Mouse (Mus musculus): Measurements from ENCODE around the gene Zcchc4. TPM values are rescaled to one million over a fixed set of nuclear protein-coding genes. Genes with fewer than 3 reads are reported as not detected.

The Zcchc4 gene
- polyA plus RNA-seq (2015; fragmentation: Nextera tagmentation; extraction: Ambion mirVana), result 10.6 and 11.1 TPM in 2 replicates

DNA sequence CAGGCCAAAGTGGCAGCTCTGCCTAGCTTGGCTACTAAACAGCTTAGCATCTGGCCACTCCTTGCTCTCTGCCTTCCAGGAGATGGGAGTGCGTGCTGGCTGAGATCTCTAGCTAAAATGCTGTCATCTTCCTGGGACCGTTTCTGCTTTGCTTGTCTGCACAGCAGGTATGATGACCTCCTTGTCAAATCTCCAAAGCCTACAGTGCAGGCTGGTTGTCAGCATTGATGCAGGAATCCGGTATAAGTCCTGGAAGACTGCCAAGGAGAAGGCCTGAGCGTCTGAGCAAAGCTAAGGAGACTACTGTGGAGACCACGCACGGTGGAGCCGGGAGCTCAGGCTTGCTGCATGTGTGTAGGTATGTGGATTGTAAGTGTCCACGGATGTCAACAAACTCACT is at the start of gene Zcchc4:
TSS of gene Zcchc4 (plus strand) at position 173 of the 400 bp plus-strand sequence.
- Histone ChIP-seq H3K4me1 (ENCODE audit: control insufficient read depth, insufficient read depth, low read depth, low read length) (no peaks in the 10 kb centered on the region), H3K9ac (ENCODE audit: low read depth, low read length) (no peak within 1 kb of the TSS), H3K4me2 (ENCODE audit: low read length) (no peak within 1 kb of the TSS), H3K36me3 (ENCODE audit: control insufficient read depth, insufficient read depth, low read length) (no peaks in the 10 kb centered on the region), H3K27me3 (replicated peaks; ENCODE audit: control insufficient read depth, insufficient read depth, low read length) (no peaks in the 10 kb centered on the region), H3K4me3 (ENCODE audit: low read length) (no peak within 1 kb of the TSS), H3K27ac (ENCODE audit: low read depth, low read length) (no peak within 1 kb of the TSS), H3K9me3 (ENCODE audit: control insufficient read depth, low read length) (0 out of 2 replicates have a peak, but pooled peaks cover 2% of the 10 kb centered on the region)
- 60% methylated on average over 8 of the region's 8 CpGs for WGBS
- peak; percentile 65; the same call in 1 of the 2 replicates for ATAC-seq

DNA sequence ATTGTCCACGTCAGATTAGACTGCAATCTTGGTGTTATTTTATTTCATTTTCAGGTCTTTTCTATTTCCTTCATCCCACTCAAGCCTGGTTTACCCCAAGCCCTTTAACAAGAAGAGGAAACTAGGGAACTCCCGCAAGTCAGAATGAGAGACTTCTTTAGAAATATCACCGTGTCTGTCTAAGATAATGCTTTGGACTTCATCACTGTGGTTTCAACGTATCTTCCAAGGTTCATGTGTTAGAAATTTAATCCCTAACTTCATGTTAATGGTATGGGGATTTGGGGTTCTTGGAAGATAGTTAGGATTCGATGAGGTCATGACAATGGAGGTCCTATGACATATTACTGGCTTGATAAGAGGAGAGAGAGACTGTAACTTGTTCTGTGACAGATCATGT is 47.5 kb upstream of the Zcchc4 start:
- Histone ChIP-seq H3K9me3 (ENCODE audit: control insufficient read depth, low read length) (no peaks in the 10 kb centered on the region), H3K27me3 (replicated peaks; ENCODE audit: control insufficient read depth, insufficient read depth, low read length) (no peaks in the 10 kb centered on the region), H3K27ac (ENCODE audit: low read depth, low read length) (no peak overlapping the region), H3K4me2 (ENCODE audit: low read length) (no peak overlapping the region), H3K4me1 (ENCODE audit: control insufficient read depth, insufficient read depth, low read depth, low read length) (no peaks in the 10 kb centered on the region), H3K9ac (ENCODE audit: low read depth, low read length) (no peak overlapping the region), H3K4me3 (ENCODE audit: low read length) (no peak overlapping the region), H3K36me3 (ENCODE audit: control insufficient read depth, insufficient read depth, low read length) (no peaks in the 10 kb centered on the region)
- 86% methylated on average over 5 of the region's 5 CpGs for WGBS
- ATAC-seq, result no peak

DNA sequence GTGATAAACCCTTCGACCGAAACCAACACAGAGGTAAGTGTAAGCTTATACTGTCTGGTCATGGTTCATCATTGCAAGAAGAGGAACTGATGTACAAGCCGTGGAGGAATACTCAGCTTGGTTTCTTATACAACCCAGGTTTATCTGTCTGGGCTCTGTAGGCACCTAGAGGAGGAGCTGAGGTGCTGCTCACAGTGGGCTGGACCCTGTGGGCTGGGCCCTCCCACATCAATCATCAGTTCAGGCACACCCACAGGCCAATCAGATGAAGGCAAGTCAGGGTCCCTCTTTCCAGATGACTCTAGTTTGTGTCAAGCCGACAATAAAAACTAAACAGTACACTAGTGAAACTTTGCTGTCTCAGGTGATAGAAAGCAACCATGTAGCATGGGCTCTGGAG is 42.4 kb upstream of the Zcchc4 start:
- 79% methylated on average over 4 of the region's 4 CpGs for WGBS

GRCm38 (mm10) chr5:52736046-52736445 is 39.2 kb upstream of the Zcchc4 start:
- no peaks in the 10 kb centered on the region for H3K27me3 ChIP-seq (replicated peaks; ENCODE audit: control insufficient read depth, insufficient read depth, low read length)
- no peak overlapping the region for H3K4me2 ChIP-seq (ENCODE audit: low read length)
- no peak overlapping the region for H3K9ac ChIP-seq (ENCODE audit: low read depth, low read length)
- H3K4me1 ChIP-seq (ENCODE audit: control insufficient read depth, insufficient read depth, low read depth, low read length), result no peaks in the 10 kb centered on the region
- ATAC-seq, result no peak
- H3K9me3 ChIP-seq (ENCODE audit: control insufficient read depth, low read length), result no peaks in the 10 kb centered on the region
- no peaks in the 10 kb centered on the region for H3K36me3 ChIP-seq (ENCODE audit: control insufficient read depth, insufficient read depth, low read length)
- 79% methylated on average over 3 of the region's 3 CpGs for WGBS
- no peak overlapping the region for H3K27ac ChIP-seq (ENCODE audit: low read depth, low read length)
- H3K4me3 ChIP-seq (ENCODE audit: low read length), result no peak overlapping the region

More for the DNA sequence above, 42.4 kb upstream of the Zcchc4 start:
- H3K4me1 ChIP-seq (ENCODE audit: control insufficient read depth, insufficient read depth, low read depth, low read length), result no peaks in the 10 kb centered on the region
- H3K36me3 ChIP-seq (ENCODE audit: control insufficient read depth, insufficient read depth, low read length), result no peaks in the 10 kb centered on the region
- no peak overlapping the region for H3K9ac ChIP-seq (ENCODE audit: low read depth, low read length)
- no peak overlapping the region for H3K4me2 ChIP-seq (ENCODE audit: low read length)
- no peaks in the 10 kb centered on the region for H3K27me3 ChIP-seq (replicated peaks; ENCODE audit: control insufficient read depth, insufficient read depth, low read length)
- H3K27ac ChIP-seq (ENCODE audit: low read depth, low read length), result no peak overlapping the region
- no peak overlapping the region for H3K4me3 ChIP-seq (ENCODE audit: low read length)
- ATAC-seq, result no peak
- no peaks in the 10 kb centered on the region for H3K9me3 ChIP-seq (ENCODE audit: control insufficient read depth, low read length)

- no peaks in the 10 kb centered on the region for H3K9me3 ChIP-seq (ENCODE audit: control insufficient read depth, low read length)
- no peaks in the 10 kb centered on the region for H3K36me3 ChIP-seq (ENCODE audit: control insufficient read depth, insufficient read depth, low read length)
- ATAC-seq, result peak; percentile 90
- H3K27ac ChIP-seq (ENCODE audit: low read depth, low read length), result peak within 1 kb of the TSS; percentile 56; the same call in 1 of the 2 replicates
- H3K4me3 ChIP-seq (ENCODE audit: low read length), result peak within 1 kb of the TSS; percentile 64
- under 1% methylated on average over 56 of the region's 75 CpGs for WGBS
- peaks cover 5% of the 10 kb centered on the region for H3K4me1 ChIP-seq (ENCODE audit: control insufficient read depth, insufficient read depth, low read depth, low read length)
- peak within 1 kb of the TSS; percentile 78 for H3K9ac ChIP-seq (ENCODE audit: low read depth, low read length)
- H3K4me2 ChIP-seq (ENCODE audit: low read length), result peak within 1 kb of the TSS; percentile 89
- no peaks in the 10 kb centered on the region for H3K27me3 ChIP-seq (replicated peaks; ENCODE audit: control insufficient read depth, insufficient read depth, low read length)
Observed at GRCm38 (mm10) chr5:52741391-52742111, 33.7 kb upstream of the Zcchc4 start, which contains the start of gene Pi4k2b. Gene Pi4k2b (plus strand): TSS chr5:52741574.

DNA sequence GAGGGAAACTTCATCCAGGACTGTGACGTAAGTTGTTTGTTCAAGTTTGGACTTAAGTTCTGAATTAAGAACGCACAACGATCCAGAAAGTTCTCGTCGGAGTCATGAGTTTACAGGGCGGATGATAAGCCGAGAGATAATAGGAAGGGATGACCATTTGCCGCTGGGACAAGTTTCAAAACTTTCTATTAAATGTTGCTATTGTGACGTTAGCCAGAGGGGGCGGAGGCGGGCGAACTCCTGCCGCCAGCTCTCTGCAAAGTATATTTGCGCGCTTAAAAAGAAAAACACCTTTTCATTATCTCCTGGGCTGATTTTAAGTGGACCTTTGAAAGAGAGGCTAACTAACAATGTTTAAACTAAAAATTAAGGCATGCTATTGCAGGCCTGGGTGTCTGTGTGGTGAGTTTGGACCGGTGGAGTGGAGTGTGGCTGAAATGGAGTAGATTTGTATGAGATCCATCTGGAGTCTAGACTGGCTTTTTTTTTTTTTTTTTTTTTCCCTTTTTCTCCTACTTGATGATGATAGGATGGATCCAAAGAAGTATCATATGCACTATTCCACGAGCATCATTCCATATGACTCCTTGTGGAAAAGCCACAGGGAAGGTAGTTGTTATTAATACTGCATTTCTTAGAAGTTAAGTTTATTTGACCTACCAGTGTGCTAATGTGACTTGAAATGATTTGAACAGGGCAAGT is 32.9 kb upstream of the Zcchc4 start:
- no peaks in the 10 kb centered on the region for H3K27me3 ChIP-seq (replicated peaks; ENCODE audit: control insufficient read depth, insufficient read depth, low read length)
- WGBS, result 4% methylated on average over 17 of the region's 17 CpGs
- no peaks in the 10 kb centered on the region for H3K9me3 ChIP-seq (ENCODE audit: control insufficient read depth, low read length)
- H3K4me3 ChIP-seq (ENCODE audit: low read length), result peak overlapping the region; percentile 64
- H3K27ac ChIP-seq (ENCODE audit: low read depth, low read length), result no peak overlapping the region
- H3K36me3 ChIP-seq (ENCODE audit: control insufficient read depth, insufficient read depth, low read length), result no peaks in the 10 kb centered on the region
- H3K9ac ChIP-seq (ENCODE audit: low read depth, low read length), result peak overlapping the region; percentile 78
- peaks cover 5% of the 10 kb centered on the region for H3K4me1 ChIP-seq (ENCODE audit: control insufficient read depth, insufficient read depth, low read depth, low read length)
- ATAC-seq, result peak; percentile 46; the same call in 1 of the 2 replicates
- H3K4me2 ChIP-seq (ENCODE audit: low read length), result peak overlapping the region; percentile 89

- no peak overlapping the region for H3K27ac ChIP-seq (ENCODE audit: low read depth, low read length)
- H3K4me1 ChIP-seq (ENCODE audit: control insufficient read depth, insufficient read depth, low read depth, low read length), result peaks cover 5% of the 10 kb centered on the region
- ATAC-seq, result no peak
- H3K36me3 ChIP-seq (ENCODE audit: control insufficient read depth, insufficient read depth, low read length), result no peaks in the 10 kb centered on the region
- no peak overlapping the region for H3K9ac ChIP-seq (ENCODE audit: low read depth, low read length)
- no peaks in the 10 kb centered on the region for H3K9me3 ChIP-seq (ENCODE audit: control insufficient read depth, low read length)
- H3K4me3 ChIP-seq (ENCODE audit: low read length), result no peak overlapping the region
- no peaks in the 10 kb centered on the region for H3K27me3 ChIP-seq (replicated peaks; ENCODE audit: control insufficient read depth, insufficient read depth, low read length)
- H3K4me2 ChIP-seq (ENCODE audit: low read length), result peak overlapping the region; percentile 21; the same call in 1 of the 2 replicates
- 63% methylated on average over 4 of the region's 4 CpGs for WGBS
Observed at GRCm38 (mm10) chr5:52743231-52743630, 32.0 kb upstream of the Zcchc4 start.

DNA sequence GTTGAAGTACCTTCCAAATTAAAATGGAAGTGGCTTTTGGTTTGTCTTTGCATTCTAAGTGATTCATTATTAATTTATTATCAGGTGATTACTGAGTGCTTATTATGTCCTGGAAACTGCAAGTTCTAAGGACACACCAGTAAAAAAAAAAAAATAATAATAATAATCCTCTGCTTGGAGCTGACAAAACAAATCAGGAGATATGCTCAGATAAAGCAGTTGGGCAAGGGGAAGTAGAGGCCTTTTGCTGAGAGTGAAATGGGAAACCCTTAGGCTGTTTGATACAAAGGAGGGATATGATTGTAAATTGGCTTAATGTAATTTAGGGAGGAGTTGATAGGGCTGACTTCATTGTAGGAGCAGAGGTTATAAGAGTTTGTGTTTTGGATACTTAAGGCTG is 28.3 kb upstream of the Zcchc4 start:
- Histone ChIP-seq H3K27ac (ENCODE audit: low read depth, low read length) (no peak overlapping the region), H3K4me3 (ENCODE audit: low read length) (no peak overlapping the region), H3K4me2 (ENCODE audit: low read length) (no peak overlapping the region), H3K9me3 (ENCODE audit: control insufficient read depth, low read length) (no peaks in the 10 kb centered on the region), H3K27me3 (replicated peaks; ENCODE audit: control insufficient read depth, insufficient read depth, low read length) (no peaks in the 10 kb centered on the region), H3K9ac (ENCODE audit: low read depth, low read length) (no peak overlapping the region), H3K36me3 (ENCODE audit: control insufficient read depth, insufficient read depth, low read length) (no peaks in the 10 kb centered on the region), H3K4me1 (ENCODE audit: control insufficient read depth, insufficient read depth, low read depth, low read length) (peaks cover 5% of the 10 kb centered on the region)
- ATAC-seq, result no peak

- ATAC-seq, result no peak
- Histone ChIP-seq H3K4me3 (ENCODE audit: low read length) (no peak overlapping the region), H3K4me1 (ENCODE audit: control insufficient read depth, insufficient read depth, low read depth, low read length) (no peaks in the 10 kb centered on the region), H3K9ac (ENCODE audit: low read depth, low read length) (no peak overlapping the region), H3K4me2 (ENCODE audit: low read length) (no peak overlapping the region), H3K9me3 (ENCODE audit: control insufficient read depth, low read length) (no peaks in the 10 kb centered on the region), H3K27me3 (replicated peaks; ENCODE audit: control insufficient read depth, insufficient read depth, low read length) (no peaks in the 10 kb centered on the region), H3K36me3 (ENCODE audit: control insufficient read depth, insufficient read depth, low read length) (no peaks in the 10 kb centered on the region), H3K27ac (ENCODE audit: low read depth, low read length) (no peak overlapping the region)
- 87% methylated on average over 5 of the region's 5 CpGs for WGBS
Observed at GRCm38 (mm10) chr5:52748732-52749131, 26.5 kb upstream of the Zcchc4 start.
